Mouse (Mus musculus) adrenal gland, postnatal 10 days (tissue): Measurements from ENCODE around the gene Mettl7b. TPM values are rescaled to one million over a fixed set of nuclear protein-coding genes. Genes with fewer than 3 reads are reported as not detected.
"Not testable (repeated sequence)": the region's sequence is repeated elsewhere in the genome, so short reads cannot be mapped to it uniquely, and the experiment has no call there.

Experiments used
- DNase-seq: peaks from one replicate; pipeline ENCODE4 v3.0.0; 2021; ENCODE audit warnings: mixed read lengths
- long read RNA-seq, 2 experiments: library from polyadenylated mRNA; stranded (forward); transcript quantifications; one replicate each; pipeline ENCODE4 v2.0.0; 2021
- total RNA-seq, 2 experiments: library from RNA; stranded (reverse); gene quantifications; 2 replicates each; pipeline ENCODE4 v1.2.3; 2021

Gene Mettl7b
- total RNA-seq: 10 to 100 TPM; 17.2 to 32.9 TPM
- long read RNA-seq, experiment 1, transcript Mettl7b-201 (2 exons, 1,230 nt): major isoform, 45 of 49 reads
- long read RNA-seq, experiment 1, partial matches to known transcripts: 0 of 49 reads
- long read RNA-seq, experiment 1, other reads (novel, unspliced or antisense): 4 of 49 reads
- long read RNA-seq, experiment 2, transcript Mettl7b-201 (2 exons, 1,230 nt): major isoform, 8 of 8 reads
- long read RNA-seq, experiment 2, partial matches to known transcripts: 0 of 8 reads
- long read RNA-seq, experiment 2, other reads (novel, unspliced or antisense): 0 of 8 reads

- DNase-seq: no peak
These were observed at the start of gene Mettl7b for GRCm38 (mm10) chr10:128960590-128961584. Mettl7b (minus strand) TSS chr10:128960988.

GRCm38 (mm10) chr10:129010288-129010841, 49.6 kb upstream of the Mettl7b start, which contains the start of gene Olfr763:
Olfr763 (plus strand) TSS chr10:129010791.
- DNase-seq: no peak

- DNase-seq: no peak
These were observed 43.5 kb upstream of the Mettl7b start for GRCm38 (mm10) chr10:129004032-129004920.

- no peak for DNase-seq
These were observed 35.8 kb upstream of the Mettl7b start for GRCm38 (mm10) chr10:128996523-128997040.

GRCm38 (mm10) chr10:128995796-128996195, 35.0 kb upstream of the Mettl7b start:
- no peak for DNase-seq

GRCm38 (mm10) chr10:128990994-128991393, 30.2 kb upstream of the Mettl7b start:
- no peak for DNase-seq

- DNase-seq: not testable (repeated sequence)
These were observed 29.5 kb upstream of the Mettl7b start for GRCm38 (mm10) chr10:128990129-128990850.

- not testable (repeated sequence) for DNase-seq
These were observed 28.3 kb upstream of the Mettl7b start, which contains the start of gene Olfr9 for GRCm38 (mm10) chr10:128989131-128989530. Olfr9 (plus strand) TSS chr10:128989431.

- DNase-seq: no peak
These were observed 20.0 kb upstream of the Mettl7b start for GRCm38 (mm10) chr10:128980644-128981365.

- DNase-seq: peak; percentile 60
These were observed 16.8 kb upstream of the Mettl7b start for GRCm38 (mm10) chr10:128977522-128978114.

- no peak for DNase-seq
These were observed 15.6 kb upstream of the Mettl7b start for GRCm38 (mm10) chr10:128976395-128976794.

- no peak for DNase-seq
These were observed 12.1 kb upstream of the Mettl7b start for GRCm38 (mm10) chr10:128972841-128973240.

- no peak for DNase-seq
These were observed 10.0 kb upstream of the Mettl7b start for GRCm38 (mm10) chr10:128970740-128971250.

- DNase-seq: no peak
These were observed 7.6 kb upstream of the Mettl7b start for GRCm38 (mm10) chr10:128968341-128968749.

GRCm38 (mm10) chr10:128965871-128966270, 5.1 kb upstream of the Mettl7b start:
- DNase-seq: no peak

- DNase-seq: no peak
These were observed 4.2 kb upstream of the Mettl7b start for GRCm38 (mm10) chr10:128964961-128965360.

- no peak for DNase-seq
These were observed 646 bp downstream of the Mettl7b start for GRCm38 (mm10) chr10:128960142-128960541.

GRCm38 (mm10) chr10:128958340-128958739, 2.4 kb downstream of the Mettl7b start:
- DNase-seq: no peak
